Mouse (Mus musculus) midbrain, embryonic 11.5 days (tissue): Measurements from ENCODE around the gene Scamp4. TPM values are rescaled to one million over a fixed set of nuclear protein-coding genes. Genes with fewer than 3 reads are reported as not detected.

Source experiments
- ATAC-seq: fragments of 200-750 bp; cut with Nextera tagmentation; 2 replicates; pipeline ENCODE4 v1.8.0; 2017; ENCODE audit warnings: moderate TSS enrichment, moderate library complexity; ENCODE audit not compliant: low FRiP score
- DNase-seq: peaks from one replicate; pipeline ENCODE4 v3.0.0; 2015; ENCODE audit warnings: low spot score; ENCODE audit errors: missing footprints
- H3K27ac ChIP-seq: fragments of 300-500 bp; sonication (generic); 2 replicates; pipeline ENCODE4 v1.5.1; 2014; ENCODE audit warnings: low read depth, low read length
- H3K27me3 ChIP-seq: fragments of 300-500 bp; sonication (generic); 2 replicates; pipeline ENCODE4 v1.6.1; 2014; ENCODE audit warnings: mild to moderate bottlenecking, low read length, moderate library complexity, mixed read lengths; ENCODE audit not compliant: control insufficient read depth, insufficient read depth
- H3K36me3 ChIP-seq: fragments of 300-500 bp; sonication (generic); 2 replicates; pipeline ENCODE4 v1.6.1; 2014; ENCODE audit warnings: mild to moderate bottlenecking, low read length, moderate library complexity, mixed read lengths; ENCODE audit not compliant: control insufficient read depth, insufficient read depth
- H3K4me1 ChIP-seq: fragments of 300-500 bp; sonication (generic); 2 replicates; pipeline ENCODE4 v1.6.1; 2014; ENCODE audit warnings: low read length; ENCODE audit not compliant: control insufficient read depth, insufficient read depth
- H3K4me2 ChIP-seq: fragments of 300-500 bp; sonication (generic); 2 replicates; pipeline ENCODE4 v1.6.1; 2014; ENCODE audit warnings: mild to moderate bottlenecking, moderate library complexity
- H3K4me3 ChIP-seq: fragments of 300-500 bp; sonication (generic); 2 replicates; pipeline ENCODE4 v1.5.1; 2014; ENCODE audit warnings: low read depth, low read length
- H3K9ac ChIP-seq: fragments of 300-500 bp; sonication (generic); 2 replicates; pipeline ENCODE4 v1.6.1; 2014; ENCODE audit warnings: low read length
- H3K9me3 ChIP-seq: fragments of 300-500 bp; sonication (generic); 2 replicates; pipeline ENCODE4 v1.6.1; 2016; ENCODE audit warnings: low read length; ENCODE audit not compliant: control insufficient read depth
- WGBS: fragments of 180-500 bp; shearing (Covaris S2); extraction: QIAGEN DNeasy Blood & Tissue Kit; methylation state at CpG from one replicate; pipeline ENCODE4 v1.1.7; 2014; 5-methylcytosine and 5-hydroxymethylcytosine counted together
- polyA plus RNA-seq: library from polyadenylated mRNA; unstranded; fragments of >200 nt; fragmentation: Nextera tagmentation; extraction: Ambion mirVana; gene quantifications from 2 replicates; pipeline ENCODE4 v1.2.1, GENCODE M21; 2014

Scamp4 gene
- polyA plus RNA-seq = 60.2 and 62.3 TPM in 2 replicates

DNA sequence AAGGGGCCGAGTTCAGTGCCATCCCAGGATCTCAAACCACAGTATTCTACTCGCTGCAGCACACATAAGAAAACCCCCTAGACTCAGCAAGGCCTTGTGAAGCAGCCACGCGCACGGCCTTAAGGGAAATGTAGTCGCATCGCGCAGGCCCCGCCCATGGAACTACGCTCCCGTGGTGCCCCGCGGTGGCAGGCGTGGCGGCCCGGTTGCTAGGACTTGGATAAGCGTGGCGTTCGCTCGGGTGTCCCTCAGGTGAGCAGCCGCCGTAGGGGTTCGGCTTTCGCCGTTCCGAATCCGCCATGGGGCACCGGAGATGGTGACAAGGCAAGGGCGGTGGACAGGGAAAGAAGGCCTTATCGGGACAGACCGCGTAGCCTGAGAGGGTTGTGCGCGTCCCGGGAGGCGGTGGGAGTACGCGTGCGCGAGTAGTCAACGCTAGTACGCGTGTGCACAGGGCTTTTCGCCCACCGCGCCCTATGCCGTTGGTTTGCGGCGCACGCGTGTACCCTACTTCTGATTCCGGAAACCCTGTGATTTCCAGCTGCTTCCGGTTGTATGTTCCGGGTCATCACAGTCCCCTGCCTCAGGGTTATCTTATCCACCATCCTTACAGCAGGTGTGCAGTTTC is at the start of gene Scamp4, which contains the start of gene Adat3:
Gene Scamp4, plus strand, starts transcription at position 175 of the 628 bp plus-strand sequence.
Gene Adat3, plus strand, starts transcription at position 183 of the 628 bp plus-strand sequence.
- peak; percentile 96 for ATAC-seq
- WGBS = under 1% methylated on average over 54 of the region's 54 CpGs

DNA sequence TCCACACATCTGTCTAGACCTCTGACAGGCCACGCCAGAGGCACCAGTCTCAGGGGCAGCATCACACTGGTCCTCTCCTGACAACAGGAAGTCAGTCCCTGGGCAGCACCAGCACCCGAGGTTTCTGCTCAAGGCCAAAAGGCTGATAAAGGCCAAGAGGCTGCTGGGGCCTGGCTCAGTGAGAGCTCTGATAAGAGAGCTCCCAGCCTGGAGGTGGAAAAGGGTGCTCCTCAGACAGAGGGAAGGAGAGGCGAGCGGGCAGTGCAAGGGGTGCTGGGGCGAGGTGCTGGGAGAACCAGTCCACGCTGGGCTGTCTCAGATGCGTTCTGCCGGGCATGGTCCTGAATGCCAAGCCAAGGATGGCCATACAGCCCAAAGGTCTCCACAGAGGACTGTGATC is 49.1 kb upstream of the Scamp4 start:
- ATAC-seq (no peak), DNase-seq (no peak)
- Histone ChIP-seq H3K27me3 (no peaks in the 10 kb centered on the region), H3K36me3 (0 out of 2 replicates have a peak, but pooled peaks cover 3% of the 10 kb centered on the region), H3K4me2 (no peak overlapping the region), H3K4me1 (no peaks in the 10 kb centered on the region), H3K4me3 (no peak overlapping the region), H3K9me3 (no peaks in the 10 kb centered on the region), H3K27ac (no peak overlapping the region), H3K9ac (no peak overlapping the region)
- 92% methylated on average over 8 of the region's 8 CpGs for WGBS

More for the DNA sequence above, at the start of gene Scamp4, which contains the start of gene Adat3:
- H3K27me3 ChIP-seq = no peaks in the 10 kb centered on the region
- peak within 1 kb of the TSS; percentile 61 for H3K9ac ChIP-seq
- peak within 1 kb of the TSS; percentile 65 for H3K4me3 ChIP-seq
- H3K4me1 ChIP-seq = peaks cover 14% of the 10 kb centered on the region
- H3K27ac ChIP-seq = peak within 1 kb of the TSS; percentile 55; the same call in 1 of the 2 replicates
- DNase-seq = peak; percentile 99
- H3K9me3 ChIP-seq = no peaks in the 10 kb centered on the region
- peak within 1 kb of the TSS; percentile 69 for H3K4me2 ChIP-seq
- H3K36me3 ChIP-seq = peaks cover 13% of the 10 kb centered on the region

DNA sequence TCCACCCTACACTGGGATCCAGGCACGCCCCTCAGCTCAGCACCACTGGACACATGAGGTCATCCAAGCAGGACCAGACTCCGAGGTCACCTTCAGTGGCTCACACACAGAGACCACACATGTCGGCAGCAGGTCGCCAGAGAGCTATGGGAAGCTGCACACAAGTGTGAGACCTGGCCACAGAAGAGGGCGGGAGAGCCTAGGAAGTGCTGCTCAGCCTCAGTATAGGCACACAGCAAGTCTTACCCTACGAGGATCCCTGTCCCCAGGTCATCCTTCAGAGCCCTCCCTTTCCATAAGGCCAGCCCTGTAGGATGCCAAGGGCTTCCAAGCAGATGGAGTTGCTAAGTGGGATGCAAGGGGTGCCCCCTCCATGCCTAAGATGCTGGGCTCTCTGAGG is 48.7 kb upstream of the Scamp4 start:
- no peak overlapping the region for H3K27ac ChIP-seq
- WGBS = 95% methylated on average over 6 of the region's 6 CpGs
- H3K27me3 ChIP-seq = no peaks in the 10 kb centered on the region
- H3K4me3 ChIP-seq = no peak overlapping the region
- H3K4me2 ChIP-seq = no peak overlapping the region
- no peaks in the 10 kb centered on the region for H3K4me1 ChIP-seq
- no peaks in the 10 kb centered on the region for H3K9me3 ChIP-seq
- no peak for ATAC-seq
- H3K9ac ChIP-seq = no peak overlapping the region
- no peak for DNase-seq
- H3K36me3 ChIP-seq = 0 out of 2 replicates have a peak, but pooled peaks cover 3% of the 10 kb centered on the region

DNA sequence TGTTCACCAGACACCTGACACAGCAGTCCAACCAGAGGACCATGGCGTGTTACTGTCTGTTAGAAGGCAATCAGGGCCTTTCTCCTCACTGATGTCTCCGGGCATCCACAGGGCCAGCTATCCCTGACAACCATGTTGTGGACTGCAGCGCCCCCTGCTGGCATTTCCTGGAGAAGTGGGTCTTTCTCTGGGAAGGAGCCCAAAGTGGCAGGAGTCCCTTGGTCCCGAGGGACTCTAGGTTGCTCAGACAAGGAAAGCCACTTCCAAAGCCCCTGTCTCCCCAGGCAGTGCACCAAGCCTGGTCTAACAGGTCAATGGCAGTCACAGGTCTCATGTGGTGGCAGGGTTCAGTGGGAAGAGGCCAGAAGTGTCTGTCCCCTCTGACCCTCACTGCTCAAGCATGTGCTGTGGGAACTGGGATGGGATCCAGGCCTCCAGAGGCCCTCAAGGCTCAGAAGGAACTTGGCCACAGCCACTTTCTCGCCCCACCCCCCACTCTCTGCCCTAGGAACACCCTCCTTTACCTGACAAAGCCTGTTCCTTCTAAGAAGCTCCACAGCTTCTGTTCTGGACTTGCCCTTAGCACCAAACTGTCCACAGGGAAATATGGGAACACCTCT is 45.2 kb upstream of the Scamp4 start:
- WGBS = 45% methylated on average over 5 of the region's 5 CpGs
- Histone ChIP-seq H3K9me3 (no peaks in the 10 kb centered on the region), H3K27ac (no peak overlapping the region), H3K9ac (no peak overlapping the region), H3K4me3 (no peak overlapping the region), H3K4me1 (peaks cover 14% of the 10 kb centered on the region), H3K27me3 (no peaks in the 10 kb centered on the region), H3K36me3 (no peaks in the 10 kb centered on the region), H3K4me2 (no peak overlapping the region)
- ATAC-seq = no peak
- peak; percentile 96 for DNase-seq

DNA sequence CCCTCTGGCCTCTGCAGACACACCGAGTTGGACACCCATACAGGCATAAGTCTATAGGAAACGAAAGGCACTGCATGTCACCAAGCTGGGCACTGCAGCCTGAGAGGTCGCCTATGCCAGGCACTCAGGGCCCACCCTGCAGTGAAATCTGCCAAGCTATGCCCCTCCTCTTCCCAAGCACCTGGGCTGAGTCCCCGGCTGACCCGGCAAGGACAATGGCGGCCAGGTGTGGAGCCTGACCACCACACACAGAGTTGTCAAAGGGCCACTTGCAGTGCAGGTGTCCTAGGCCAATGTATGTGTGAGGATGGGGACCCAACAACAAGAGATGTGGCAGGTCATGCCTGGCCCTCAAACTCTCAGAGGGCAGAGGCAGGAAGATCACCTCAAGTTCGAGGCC is 43.2 kb upstream of the Scamp4 start:
- H3K4me2 ChIP-seq = no peak overlapping the region
- no peak for ATAC-seq

DNA sequence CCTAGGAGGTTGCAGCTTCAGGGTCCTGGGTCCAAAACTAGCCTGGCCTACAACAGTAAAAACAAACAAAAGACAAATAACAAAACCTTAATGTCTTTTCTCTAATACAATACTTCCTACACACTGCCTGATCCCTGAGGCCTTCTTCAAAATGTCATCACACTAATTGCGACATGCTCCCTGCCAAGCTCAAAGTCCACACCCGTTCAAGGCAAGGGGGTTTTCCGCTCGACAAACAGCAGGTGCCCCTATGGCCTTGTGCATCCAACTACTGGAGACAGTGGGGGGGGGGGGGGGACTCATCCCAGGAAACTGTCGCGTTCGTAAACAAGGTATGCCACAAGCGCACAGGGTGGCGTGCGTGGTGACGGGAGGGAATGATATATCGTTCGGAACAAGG is 42.1 kb upstream of the Scamp4 start:
- 1% methylated on average over 13 of the region's 13 CpGs for WGBS
- Histone ChIP-seq H3K9ac (peak overlapping the region; percentile 91), H3K27me3 (no peaks in the 10 kb centered on the region), H3K4me3 (peak overlapping the region; percentile 84), H3K36me3 (no peaks in the 10 kb centered on the region), H3K27ac (no peak overlapping the region), H3K4me2 (peak overlapping the region; percentile 84), H3K9me3 (no peaks in the 10 kb centered on the region), H3K4me1 (peaks cover 16% of the 10 kb centered on the region)
- no peak for ATAC-seq
- DNase-seq = no peak

More for the DNA sequence above, 43.2 kb upstream of the Scamp4 start:
- Histone ChIP-seq H3K9me3 (no peaks in the 10 kb centered on the region), H3K27ac (no peak overlapping the region), H3K4me3 (no peak overlapping the region), H3K27me3 (no peaks in the 10 kb centered on the region), H3K9ac (no peak overlapping the region), H3K36me3 (no peaks in the 10 kb centered on the region), H3K4me1 (peaks cover 16% of the 10 kb centered on the region)
- whole genome bisulfite sequencing = 92% methylated on average over 7 of the region's 7 CpGs
- no peak for DNase-seq

DNA sequence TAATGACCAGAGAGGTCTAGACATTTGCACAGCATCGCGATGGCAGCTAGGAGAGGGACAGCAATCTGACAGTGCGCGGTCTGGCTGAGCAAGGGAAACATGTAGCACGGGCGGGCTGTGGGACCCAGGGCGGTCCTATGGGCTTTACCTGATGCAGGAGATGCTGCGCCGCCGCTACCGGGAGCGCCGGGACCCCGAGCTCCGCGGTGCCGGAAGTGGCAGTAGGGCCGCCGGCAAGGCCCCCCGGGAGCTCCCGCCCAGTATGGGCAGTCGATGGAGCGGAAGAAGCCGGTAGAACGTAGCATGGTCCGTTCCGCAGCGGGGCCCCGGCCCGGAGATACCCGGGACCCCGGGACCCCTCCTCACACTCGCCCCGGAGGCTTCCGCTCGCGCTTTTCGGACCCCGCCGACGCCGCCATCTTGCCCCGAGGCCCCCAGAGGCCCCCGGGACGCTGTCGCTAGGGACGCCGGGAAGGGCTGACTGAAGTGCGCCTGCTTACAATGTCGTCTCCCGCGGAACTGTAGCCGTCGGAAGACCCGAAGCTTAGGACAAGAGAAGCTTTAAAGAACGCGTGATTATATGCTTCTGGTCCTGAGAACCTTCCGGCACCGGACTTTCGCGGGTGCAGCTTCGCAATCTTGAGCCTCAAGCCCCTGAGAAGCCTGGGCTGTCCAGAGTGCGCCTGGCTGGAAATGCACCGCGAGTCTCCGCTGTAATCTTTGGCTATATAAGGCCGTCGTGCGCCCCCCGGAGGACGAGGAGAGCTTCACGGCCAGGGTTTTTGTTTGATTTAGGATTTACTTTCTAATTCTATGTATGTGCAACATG is 41.3 kb upstream of the Scamp4 start, which contains the start of gene Rexo1:
Gene Rexo1, minus strand, starts transcription at position 445 of the 829 bp plus-strand sequence.
- H3K4me1 ChIP-seq = peaks cover 16% of the 10 kb centered on the region
- DNase-seq (peak; percentile 99), ATAC-seq (peak; percentile 82)
- H3K9me3 ChIP-seq = no peaks in the 10 kb centered on the region
- H3K4me2 ChIP-seq = peak within 1 kb of the TSS; percentile 84
- peak within 1 kb of the TSS; percentile 91 for H3K9ac ChIP-seq
- no peaks in the 10 kb centered on the region for H3K36me3 ChIP-seq
- under 1% methylated on average over 66 of the region's 72 CpGs for WGBS
- H3K27me3 ChIP-seq = no peaks in the 10 kb centered on the region
- H3K4me3 ChIP-seq = peak within 1 kb of the TSS; percentile 84
- peak within 1 kb of the TSS; percentile 81 for H3K27ac ChIP-seq

DNA sequence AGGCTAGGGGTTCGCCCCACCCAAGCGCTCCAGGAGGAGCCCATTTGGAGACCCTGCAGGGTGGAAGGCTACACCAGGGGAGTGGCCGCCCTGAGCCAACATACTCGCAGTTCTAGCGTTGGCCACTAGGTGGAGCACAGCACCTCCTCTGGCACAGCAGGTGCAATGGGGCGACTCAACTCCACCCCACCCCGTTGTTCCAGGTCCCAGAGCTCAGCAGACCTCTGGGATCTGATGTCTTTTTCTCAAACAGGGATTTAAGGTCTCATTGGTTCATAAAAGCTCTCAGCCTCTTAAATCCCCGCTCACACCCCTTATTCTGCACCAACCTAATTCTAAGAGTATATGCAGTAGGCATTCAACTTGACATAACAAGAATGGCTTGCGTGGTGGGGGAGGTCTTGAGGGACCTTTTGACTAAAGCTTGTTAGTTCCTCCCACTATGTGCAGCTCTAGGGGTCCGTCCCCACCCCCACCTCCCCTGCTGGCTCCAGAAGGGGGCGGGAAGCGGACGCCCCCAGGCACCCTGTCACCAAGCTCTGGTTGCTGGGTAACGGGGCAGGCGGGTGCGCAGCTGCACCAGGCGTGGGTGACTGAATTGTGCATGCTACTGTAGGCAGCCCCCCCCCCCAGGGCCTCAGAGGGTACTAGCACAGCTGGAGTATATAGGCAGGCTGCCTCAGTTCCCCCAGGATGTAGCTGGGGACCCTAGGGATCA is 36.1 kb upstream of the Scamp4 start:
- H3K4me1 ChIP-seq = peaks cover 23% of the 10 kb centered on the region
- peak overlapping the region; percentile 64 for H3K27ac ChIP-seq
- ATAC-seq (peak; percentile 68), DNase-seq (peak; percentile 99)
- H3K4me2 ChIP-seq = peak overlapping the region; percentile 25
- no peaks in the 10 kb centered on the region for H3K27me3 ChIP-seq
- peak overlapping the region; percentile 9 for H3K4me3 ChIP-seq
- peak overlapping the region; percentile 32 for H3K9ac ChIP-seq
- H3K36me3 ChIP-seq = 0 out of 2 replicates have a peak, but pooled peaks cover 2% of the 10 kb centered on the region
- WGBS = 12% methylated on average over 17 of the region's 17 CpGs
- H3K9me3 ChIP-seq = no peaks in the 10 kb centered on the region
